Mouse (Mus musculus) granulocyte monocyte progenitor cell, adult 5-6 weeks (primary cell): ENCODE data around the gene Il4. TPM values are rescaled to one million over a fixed set of nuclear protein-coding genes. Genes with fewer than 3 reads are reported as not detected.
A peak's percentile ranks its signal among the peaks of the same experiment; 100 is the strongest.

Experiments used
- ATAC-seq: replicated peaks from 2 replicates; pipeline ENCODE4 v1.8.0; 2016; ENCODE audit warnings: mild to moderate bottlenecking, moderate TSS enrichment, inconsistent platforms; ENCODE audit not compliant: poor library complexity, severe bottlenecking
- total RNA-seq, 2 experiments: library from RNA; stranded (forward) in 1 of 2; stranded (reverse) in 1 of 2; fragments of 200-712, 200-1000 nt in 1 of 2; fragments of >200 nt in 1 of 2; fragmentation: Nextera tagmentation in 1 of 2; gene quantifications; 2 replicates each; pipeline ENCODE4 v1.2.3; 2014 to 2017

Gene Il4
- total RNA-seq, 2 experiments from 2014 or later = 1.5 TPM; not detected in 1

- no peak for ATAC-seq
Observed at GRCm38 (mm10) chr11:53626802-53627373, 8.4 kb upstream of the Il4 start.

- no peak for ATAC-seq
Observed at GRCm38 (mm10) chr11:53624124-53624523, 5.7 kb upstream of the Il4 start.

GRCm38 (mm10) chr11:53623573-53623972 is 5.1 kb upstream of the Il4 start:
- no peak for ATAC-seq

- peak; percentile 41 for ATAC-seq
Observed at GRCm38 (mm10) chr11:53622440-53622806, 4.0 kb upstream of the Il4 start.

- peak; percentile 21; the same call in 1 of the 2 replicates for ATAC-seq
Observed at GRCm38 (mm10) chr11:53621582-53622439, 3.3 kb upstream of the Il4 start.

GRCm38 (mm10) chr11:53620094-53620493 is 1.6 kb upstream of the Il4 start:
- no peak for ATAC-seq

- no peak for ATAC-seq
Observed at GRCm38 (mm10) chr11:53619428-53619827, 959 bp upstream of the Il4 start.

- ATAC-seq = no peak
Observed at GRCm38 (mm10) chr11:53617562-53618109, 833 bp downstream of the Il4 start.

- ATAC-seq = peak; percentile 79
Observed at GRCm38 (mm10) chr11:53616748-53617558, 1.5 kb downstream of the Il4 start.

GRCm38 (mm10) chr11:53615575-53615974 is 2.9 kb downstream of the Il4 start:
- ATAC-seq = no peak

GRCm38 (mm10) chr11:53615172-53615571 is 3.3 kb downstream of the Il4 start:
- ATAC-seq = no peak

GRCm38 (mm10) chr11:53609672-53610071 is 8.8 kb downstream of the Il4 start:
- ATAC-seq = no peak

- 0 out of 2 replicates have a peak, but pooled peaks have one; percentile 22 for ATAC-seq
Observed at GRCm38 (mm10) chr11:53609231-53609630, 9.2 kb downstream of the Il4 start.

GRCm38 (mm10) chr11:53605609-53606008 is 12.9 kb downstream of the Il4 start:
- ATAC-seq = peak; percentile 27

- ATAC-seq = no peak
Observed at GRCm38 (mm10) chr11:53604983-53605382, 13.5 kb downstream of the Il4 start.

GRCm38 (mm10) chr11:53591116-53591515 is 27.4 kb downstream of the Il4 start:
- ATAC-seq = no peak

- ATAC-seq = peak; percentile 83
Observed at GRCm38 (mm10) chr11:53590368-53590768, 28.1 kb downstream of the Il4 start.

- no peak for ATAC-seq
Observed at GRCm38 (mm10) chr11:53588279-53588678, 30.2 kb downstream of the Il4 start.

GRCm38 (mm10) chr11:53585510-53585909 is 33.0 kb downstream of the Il4 start:
- no peak for ATAC-seq

GRCm38 (mm10) chr11:53584849-53585248 is 33.6 kb downstream of the Il4 start:
- no peak for ATAC-seq

GRCm38 (mm10) chr11:53583151-53583550 is 35.3 kb downstream of the Il4 start:
- no peak for ATAC-seq
